Mouse (Mus musculus): ENCODE data around the gene Gcc1.

The Gcc1 gene

GRCm38 (mm10) chr6:28421469-28422000 lies 6.7 kb downstream of the Gcc1 start:
- peak; percentile 96 to 97 for DNase-seq

DNA sequence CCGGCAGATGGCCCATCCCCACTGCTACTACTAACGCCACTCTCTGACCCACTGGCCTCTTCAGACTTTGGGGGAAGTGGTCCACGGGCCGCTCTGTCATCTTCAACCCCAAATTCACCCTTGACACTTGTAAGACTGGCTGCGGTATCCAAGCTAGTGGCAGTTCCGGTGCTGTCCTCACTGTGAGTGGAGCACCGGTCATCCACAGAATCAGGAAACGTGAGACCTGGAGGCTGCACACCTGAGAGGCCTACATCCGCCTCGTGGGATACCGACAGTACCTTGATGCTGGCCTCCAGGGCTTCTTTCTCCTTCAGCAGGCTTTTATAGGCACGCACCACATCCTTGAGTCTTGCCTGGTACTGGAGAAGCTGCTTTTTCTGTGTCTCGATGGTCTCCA lies 7.3 kb downstream of the Gcc1 start:
- peak in 1 of 2 experiments; percentile 25 for DNase-seq

DNA sequence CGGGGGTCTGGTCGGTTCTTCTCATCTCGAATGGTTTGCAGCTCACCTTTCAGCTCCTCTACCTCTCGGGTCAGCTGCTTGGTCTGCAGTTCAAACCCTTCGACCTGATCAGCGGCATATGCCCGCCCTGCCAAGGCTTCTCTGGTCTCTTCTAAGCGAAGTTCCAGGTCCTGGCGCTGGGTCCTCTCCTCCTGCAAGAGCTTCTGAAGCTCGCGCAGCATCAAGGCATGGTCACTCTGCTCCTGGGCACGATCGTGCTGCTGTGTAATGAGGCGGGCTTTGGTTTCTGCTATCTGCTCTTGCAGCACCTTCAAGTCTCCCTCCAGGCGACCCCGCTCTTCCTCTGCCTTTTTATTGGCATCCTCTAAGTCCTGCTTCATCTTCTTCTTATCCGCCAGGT lies 7.8 kb downstream of the Gcc1 start:
- DNase-seq: no peak

DNA sequence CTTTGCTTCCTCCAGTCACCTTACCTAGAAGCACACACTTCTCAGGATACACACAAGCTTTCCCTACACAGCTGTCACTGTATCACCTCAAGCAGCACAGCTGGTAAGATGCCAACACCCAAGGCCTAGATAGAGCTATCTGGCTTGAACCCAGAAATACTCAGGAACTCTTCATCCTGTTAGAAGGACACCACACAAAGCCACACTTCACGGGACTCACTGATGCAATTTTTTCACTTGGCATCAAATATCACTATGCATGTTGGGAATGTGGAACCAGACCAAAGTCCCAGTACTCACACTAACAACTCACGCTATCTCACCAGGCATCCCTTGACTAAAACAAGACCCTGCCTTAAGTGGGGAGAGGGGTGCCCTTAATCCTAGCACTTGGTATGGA lies 8.5 kb downstream of the Gcc1 start:
- no peak for DNase-seq

DNA sequence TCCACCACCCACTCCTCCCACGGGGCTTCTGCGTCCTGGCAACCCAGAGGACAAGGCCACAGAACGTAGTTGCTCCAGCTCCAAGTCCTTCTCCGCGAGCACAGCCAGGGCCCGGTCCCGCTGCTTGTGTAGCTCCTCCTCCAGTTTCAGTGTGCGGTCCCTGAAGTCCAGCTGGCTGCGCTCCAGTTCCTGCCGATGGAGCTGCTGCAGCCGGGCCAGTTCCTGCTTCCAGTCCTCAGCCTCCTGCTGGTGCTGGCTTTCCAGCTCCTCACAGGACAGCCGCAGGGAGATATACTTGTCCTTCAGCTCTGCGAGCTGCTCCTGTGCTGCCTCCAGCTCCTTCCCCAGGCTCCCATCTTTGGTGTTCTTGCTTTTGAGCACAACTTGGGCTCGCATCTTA lies 9.7 kb downstream of the Gcc1 start:
- DNase-seq: peak; percentile 91 to 94

DNA sequence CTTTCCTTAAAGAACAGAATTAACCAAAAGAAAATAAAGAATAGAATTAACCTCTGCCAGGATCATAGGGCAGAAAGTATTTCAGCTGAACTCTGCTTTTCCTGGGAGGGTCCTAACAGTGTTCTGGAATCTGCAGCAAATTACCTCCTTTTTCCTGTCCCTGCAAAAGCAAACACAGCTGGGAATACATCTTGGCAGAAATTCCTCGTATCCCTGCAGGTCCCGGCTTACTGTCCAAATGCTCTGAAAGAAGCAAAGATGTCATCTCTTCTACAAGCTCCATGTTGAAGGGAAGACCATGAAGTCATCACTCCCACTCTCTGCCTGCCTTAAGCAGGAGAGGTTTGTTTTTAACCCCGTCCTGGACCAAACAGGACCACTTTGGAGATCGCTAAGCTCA lies 11.2 kb downstream of the Gcc1 start:
- DNase-seq: no peak

DNA sequence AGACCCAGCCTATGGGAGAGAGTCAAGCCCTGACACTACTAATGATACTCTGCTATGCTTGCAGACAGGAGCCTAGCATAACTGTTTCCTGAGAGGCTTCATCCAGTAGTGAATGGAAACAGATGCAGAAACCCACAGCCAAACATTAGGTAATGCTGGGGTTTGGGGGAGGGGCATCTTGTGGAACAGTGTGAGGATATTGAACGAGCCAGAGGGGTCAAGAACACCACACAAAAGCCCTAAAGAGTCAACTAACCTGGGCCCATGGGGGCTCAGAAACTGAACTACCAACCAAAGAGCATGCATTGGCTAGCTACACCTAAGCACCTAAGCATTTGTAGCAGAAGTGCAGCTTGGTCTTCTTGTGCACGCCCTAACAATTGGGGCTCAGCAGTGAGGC lies 17.0 kb downstream of the Gcc1 start:
- no peak for DNase-seq

GRCm38 (mm10) chr6:28410053-28410452 lies 18.1 kb downstream of the Gcc1 start:
- DNase-seq: peak in 1 of 2 experiments; percentile 45

DNA sequence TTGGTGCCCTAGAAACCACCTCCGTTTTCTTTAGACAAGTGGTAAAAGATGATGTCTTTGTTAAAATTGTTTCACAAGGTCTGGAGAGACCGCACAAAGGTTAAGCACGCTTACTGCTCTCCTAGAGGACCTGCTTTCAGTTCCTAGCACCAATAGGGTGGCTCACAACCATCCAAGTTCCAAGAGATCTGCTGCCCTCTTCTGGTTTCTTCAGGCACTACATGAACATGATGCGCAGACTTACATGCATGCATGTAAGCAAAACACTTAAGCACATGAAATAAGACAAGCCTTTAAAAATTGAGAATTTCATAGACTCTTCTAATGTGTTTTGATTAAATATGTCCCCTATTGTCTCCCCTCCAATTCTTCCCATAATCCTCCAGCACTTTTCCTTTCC lies 28.4 kb downstream of the Gcc1 start:
- no peak for DNase-seq

- no peak for DNase-seq
These were observed 29.5 kb downstream of the Gcc1 start for GRCm38 (mm10) chr6:28398726-28399125.

DNA sequence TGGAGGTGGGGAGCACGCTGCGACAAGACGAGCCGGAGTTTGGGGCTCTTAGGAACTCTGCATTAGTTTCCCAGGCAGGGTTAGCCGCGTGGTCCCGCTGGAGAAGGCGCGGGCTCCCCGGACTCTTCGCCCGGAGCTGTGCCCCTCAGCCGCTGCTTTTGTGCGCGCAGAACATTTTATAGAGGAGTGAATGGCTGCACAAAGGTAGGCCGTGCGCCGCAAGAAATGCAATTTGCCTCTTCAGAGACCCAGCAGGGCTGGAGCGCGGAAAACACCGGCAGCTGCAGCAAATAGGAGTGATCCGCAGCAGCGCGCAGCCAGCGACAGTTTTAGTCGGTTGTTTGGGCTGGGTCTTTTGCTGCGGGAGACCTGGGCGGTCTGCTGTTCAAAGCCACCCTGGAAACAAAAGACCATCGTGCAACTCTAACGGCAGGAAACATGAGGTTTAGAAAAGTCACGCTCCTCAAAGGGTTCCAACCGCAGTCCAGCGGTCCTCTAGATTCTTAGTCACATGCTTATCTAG lies 30.4 kb downstream of the Gcc1 start, which contains the start of gene Zfp800:
Gene Zfp800, minus strand, starts transcription at position 325 of the 523 bp plus-strand sequence.
- DNase-seq: peak; percentile 33 to 48

- DNase-seq: peak; percentile 38 to 39
These were observed 31.2 kb downstream of the Gcc1 start for GRCm38 (mm10) chr6:28396853-28397457.

DNA sequence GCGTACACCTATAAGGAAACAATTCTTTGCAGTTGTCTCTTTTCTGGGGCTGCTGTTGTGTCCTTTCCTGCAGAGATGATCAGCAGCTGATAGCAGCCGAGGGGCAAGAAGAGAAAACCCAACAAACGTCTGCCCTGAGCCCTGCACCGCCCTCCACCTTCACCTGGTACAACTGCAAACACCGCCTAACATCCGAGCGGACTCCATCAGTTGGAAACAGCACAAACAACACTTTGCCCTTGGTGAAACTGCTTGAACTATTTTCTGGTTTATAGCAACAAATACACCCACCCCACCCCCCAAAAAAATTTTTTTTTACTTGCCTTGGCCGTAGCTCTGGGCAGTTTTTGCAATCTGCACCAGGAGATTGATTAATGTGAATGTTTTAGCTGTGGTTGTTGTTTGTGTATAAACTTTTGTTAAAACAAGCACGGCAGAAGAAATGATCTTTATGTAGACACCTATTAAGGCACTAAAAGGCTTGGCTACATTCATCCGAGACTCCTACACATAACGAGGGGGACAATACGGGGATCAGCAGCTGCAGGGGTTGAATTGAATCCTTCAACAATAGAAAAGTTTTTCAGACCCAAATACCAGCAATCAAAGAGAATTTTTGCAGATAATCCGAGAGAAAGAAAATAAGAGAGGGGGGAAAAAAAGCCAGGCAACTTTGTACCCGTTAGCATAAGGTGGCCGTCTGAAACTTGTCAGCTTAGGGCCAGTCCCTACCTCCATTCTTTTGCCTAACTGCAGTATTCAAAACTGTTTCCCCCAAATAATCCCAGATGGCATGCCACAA lies 31.9 kb downstream of the Gcc1 start:
- no peak for DNase-seq

DNA sequence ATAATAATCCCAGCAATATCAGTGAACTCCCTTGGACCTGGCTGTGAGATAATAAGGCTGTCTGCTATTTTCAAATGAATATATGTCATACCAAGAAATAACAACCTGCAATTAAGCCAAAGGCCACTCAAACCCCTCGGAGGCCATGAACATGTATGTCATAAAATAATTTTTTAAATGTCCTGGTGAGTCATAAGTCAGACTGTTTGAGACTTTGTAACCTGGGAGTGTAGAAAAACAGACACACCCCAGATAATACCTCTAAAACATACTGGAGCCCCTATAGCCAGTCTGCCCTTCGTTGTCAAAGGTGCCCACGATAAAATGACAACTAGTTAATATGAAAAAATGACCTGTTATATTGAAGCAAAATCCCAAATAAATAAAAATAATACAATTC lies 39.2 kb downstream of the Gcc1 start:
- DNase-seq: no peak

- DNase-seq: no peak
These were observed 43.0 kb downstream of the Gcc1 start for GRCm38 (mm10) chr6:28385169-28385568.

GRCm38 (mm10) chr6:28381983-28382382 lies 46.2 kb downstream of the Gcc1 start:
- no peak for DNase-seq

DNA sequence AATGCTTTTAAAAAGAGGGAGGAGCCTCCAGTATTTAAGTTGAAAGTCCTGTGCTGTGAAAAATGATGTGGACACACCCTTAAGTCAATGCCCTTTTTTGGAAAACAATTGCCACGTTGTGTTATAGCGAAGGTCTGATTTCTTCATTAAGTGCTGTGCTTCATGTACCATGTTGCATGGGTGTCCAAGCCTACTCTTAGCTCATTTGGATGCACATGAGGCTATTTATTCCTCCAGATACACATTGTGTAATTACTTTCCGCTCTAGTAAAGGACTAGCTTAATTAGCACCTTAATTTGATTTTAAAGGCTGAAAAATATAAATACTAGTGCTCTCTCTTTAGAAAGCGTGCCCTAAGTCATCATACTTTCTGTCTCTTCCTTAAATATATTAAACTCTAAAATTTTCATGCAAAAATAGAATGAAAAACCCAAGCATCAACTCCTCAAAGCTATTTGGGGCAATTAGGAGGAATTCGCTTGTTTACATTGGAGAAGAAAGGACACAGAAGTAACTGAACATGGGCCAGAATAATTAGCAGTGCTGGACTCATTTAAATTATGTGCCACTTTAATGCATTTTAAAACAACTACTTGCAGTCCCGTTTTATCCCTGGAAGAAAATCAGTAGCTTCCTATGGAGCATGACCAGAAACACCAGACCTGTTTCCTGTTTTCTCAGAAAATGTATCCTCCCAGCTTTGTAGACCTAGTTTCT lies 58.1 kb downstream of the Gcc1 start:
- DNase-seq: no peak

DNA sequence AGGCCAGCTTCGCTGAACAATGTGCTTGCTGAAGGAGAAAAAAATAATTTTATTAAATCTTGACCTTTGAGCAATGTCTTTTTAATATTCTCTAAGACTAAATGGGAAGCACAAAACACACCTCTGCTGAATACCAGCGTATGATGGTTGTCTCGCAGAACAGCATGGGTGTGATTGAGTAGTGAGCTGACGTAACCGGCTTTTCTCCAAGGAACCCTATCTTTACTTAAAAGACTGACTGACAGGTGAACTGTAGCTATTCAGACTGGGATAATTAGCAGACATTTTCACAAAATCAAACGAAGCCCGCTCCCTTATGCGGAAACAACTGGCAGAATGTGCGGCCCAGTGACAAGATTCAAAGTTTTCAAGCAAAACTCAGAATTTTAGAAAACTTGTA lies 60.6 kb downstream of the Gcc1 start:
- no peak for DNase-seq

Data from kidney, postnatal 4 days (tissue).